Mouse (Mus musculus) monocyte, adult 5-6 weeks (primary cell): ENCODE data around the gene Ndst2. TPM values are rescaled to one million over a fixed set of nuclear protein-coding genes. Genes with fewer than 3 reads are reported as not detected.
A peak's percentile ranks its signal among the peaks of the same experiment; 100 is the strongest.

Experiments
- ATAC-seq: fragments of 153-309, 156-312 bp; replicated peaks from 2 replicates; pipeline ENCODE4 v1.8.0; 2017; ENCODE audit warnings: mild to moderate bottlenecking; ENCODE audit not compliant: low TSS enrichment, insufficient number of reproducible peaks, severe bottlenecking, poor library complexity, low FRiP score
- total RNA-seq: library from RNA; stranded (forward); fragments of 200-1000, 200-491, 200-594 nt; gene quantifications from 3 replicates; pipeline ENCODE4 v1.2.3, GENCODE M21; 2017

The Ndst2 gene
- total RNA-seq, 1 experiment from 2014 or later, result 16.8 TPM

DNA sequence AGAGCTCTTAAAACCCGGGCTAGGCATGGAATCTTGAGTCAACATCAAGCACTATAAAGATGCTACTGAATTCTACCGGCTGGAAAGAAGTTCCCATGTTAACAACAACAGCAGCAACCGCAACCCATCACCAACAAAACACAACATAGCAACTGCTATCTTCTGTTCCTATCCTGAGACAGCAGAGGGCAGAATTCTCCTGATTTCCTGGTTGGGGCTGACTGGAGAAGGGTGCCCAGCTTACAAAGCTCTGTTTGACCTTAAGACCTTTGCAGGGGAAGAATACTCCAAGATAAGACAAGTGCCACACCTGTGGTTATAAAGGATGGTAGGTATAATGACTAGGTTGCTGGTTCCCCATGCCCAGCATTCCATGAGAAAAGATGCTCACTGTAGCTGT is 12.6 kb upstream of the Ndst2 start:
- no peak for ATAC-seq

DNA sequence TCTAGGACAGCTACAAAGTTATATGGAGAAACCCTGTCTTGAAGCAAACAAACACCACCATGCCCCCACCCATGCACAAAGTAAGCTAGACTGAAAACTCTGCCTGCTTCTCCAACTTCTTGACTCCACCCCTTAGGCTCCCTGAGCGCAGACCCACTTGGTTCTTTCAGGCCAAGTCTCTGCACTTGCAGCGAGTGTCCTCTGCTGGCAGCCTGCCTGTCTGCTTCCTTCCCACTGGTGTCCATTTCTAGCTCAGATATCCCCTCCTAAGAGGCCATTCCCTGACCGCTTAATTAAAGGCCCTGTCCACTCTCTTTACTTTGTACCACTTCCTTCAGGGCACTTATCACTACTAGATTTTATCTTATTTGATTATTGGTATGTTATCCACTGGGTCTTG is 9.3 kb upstream of the Ndst2 start:
- no peak for ATAC-seq

DNA sequence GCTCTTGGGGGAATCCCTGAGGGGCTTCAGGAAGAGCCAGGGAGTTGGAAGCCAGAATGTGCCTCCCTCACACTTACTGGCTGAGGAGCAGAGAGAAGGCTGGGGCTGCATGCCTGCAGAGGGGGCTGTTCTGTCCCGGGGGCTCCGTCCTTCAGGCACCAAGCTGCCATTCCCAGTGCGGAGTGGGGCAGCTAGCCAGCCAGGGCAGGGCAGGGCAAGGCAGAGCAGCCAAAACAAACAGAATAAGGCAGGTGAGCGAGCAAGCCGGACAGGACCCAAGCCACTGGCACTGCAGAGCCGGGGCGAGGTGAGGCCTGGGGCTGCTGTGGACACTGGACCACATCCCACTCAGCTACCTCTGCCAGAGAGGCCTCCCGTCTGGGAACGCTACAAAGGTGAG is 6.9 kb upstream of the Ndst2 start:
- ATAC-seq, result no peak

DNA sequence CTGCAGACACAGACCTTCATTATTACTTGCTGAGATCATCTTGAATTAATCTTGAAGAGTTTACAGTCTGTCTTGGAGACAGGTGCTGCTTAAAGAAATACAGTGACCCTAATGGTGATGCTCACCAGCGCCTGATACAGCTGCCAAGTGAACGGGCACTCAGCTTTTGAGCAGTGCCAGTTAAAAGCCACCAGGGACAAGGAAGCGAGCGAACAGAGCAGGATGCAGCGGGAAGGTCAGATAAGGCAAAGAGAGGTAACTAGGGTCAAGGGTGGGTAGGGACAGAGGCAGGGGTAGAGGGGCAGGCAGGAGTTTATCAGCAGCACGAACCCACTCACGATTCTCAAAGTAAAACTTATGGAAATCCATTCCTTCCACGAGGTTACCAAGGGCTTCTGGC is 4.1 kb upstream of the Ndst2 start:
- ATAC-seq, result no peak

DNA sequence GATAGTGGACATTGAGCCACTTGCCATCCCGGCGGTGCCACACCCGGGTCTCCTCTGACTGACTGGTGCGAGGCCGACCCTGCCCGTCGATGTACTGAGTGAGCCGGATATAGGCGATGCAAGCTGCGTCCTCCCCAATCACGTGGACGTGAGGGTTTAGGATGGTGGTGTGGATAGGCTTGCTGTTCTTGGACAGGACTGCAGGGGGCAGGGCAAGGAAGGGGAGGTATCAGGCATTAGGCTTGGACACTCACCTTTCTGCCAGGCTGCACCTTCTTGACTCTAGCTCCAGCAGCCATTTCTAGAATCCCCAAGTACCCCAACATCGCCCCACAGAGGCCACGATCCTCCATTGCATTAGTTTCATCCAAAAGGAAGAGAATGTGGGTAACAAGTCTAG is 2.9 kb upstream of the Ndst2 start:
- peak; percentile 25; the same call in 1 of the 2 replicates for ATAC-seq

DNA sequence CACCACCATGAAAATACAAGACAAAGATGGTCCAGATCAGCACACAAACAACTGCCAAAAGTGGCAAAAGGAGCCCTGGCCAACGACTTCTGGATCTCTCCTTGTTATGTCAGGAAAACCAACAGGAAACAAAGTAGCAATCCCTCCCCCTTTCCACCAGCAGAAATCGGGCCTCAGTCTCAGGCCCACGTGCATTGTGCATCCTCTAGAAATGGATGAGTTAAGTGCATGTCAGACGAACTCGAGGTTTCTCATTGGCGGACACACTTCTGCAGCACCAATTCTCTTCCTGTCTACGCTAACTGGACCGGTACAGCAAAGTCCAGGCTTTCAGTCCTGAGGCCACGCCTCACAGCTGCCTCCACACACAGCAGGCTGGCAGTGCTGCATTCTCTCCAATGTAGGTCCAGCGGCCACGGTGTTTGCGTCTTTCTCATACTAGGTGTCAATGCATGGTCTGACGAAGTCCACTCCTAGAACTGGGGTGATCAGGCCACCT is 1.6 kb upstream of the Ndst2 start:
- no peak for ATAC-seq

DNA sequence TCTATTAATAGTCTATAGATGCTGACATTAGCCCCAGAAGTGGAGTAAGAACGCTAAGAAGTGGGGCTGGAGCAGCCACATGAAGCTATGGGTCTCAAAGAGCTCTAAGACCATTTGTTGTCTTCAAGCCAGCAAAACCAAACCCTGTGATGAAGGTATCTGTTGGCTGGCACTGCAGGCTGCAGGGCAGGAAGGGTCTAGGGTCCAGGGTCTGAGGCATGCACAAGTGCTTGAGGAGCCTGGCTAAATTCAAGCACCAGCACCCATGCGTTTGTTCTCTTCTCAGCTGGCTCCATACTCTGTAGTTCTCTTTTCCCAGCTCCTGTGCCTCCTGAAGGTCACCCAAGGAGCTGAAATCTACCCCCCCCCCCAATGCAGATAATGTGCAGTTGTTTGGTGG is 690 bp upstream of the Ndst2 start:
- ATAC-seq, result no peak

DNA sequence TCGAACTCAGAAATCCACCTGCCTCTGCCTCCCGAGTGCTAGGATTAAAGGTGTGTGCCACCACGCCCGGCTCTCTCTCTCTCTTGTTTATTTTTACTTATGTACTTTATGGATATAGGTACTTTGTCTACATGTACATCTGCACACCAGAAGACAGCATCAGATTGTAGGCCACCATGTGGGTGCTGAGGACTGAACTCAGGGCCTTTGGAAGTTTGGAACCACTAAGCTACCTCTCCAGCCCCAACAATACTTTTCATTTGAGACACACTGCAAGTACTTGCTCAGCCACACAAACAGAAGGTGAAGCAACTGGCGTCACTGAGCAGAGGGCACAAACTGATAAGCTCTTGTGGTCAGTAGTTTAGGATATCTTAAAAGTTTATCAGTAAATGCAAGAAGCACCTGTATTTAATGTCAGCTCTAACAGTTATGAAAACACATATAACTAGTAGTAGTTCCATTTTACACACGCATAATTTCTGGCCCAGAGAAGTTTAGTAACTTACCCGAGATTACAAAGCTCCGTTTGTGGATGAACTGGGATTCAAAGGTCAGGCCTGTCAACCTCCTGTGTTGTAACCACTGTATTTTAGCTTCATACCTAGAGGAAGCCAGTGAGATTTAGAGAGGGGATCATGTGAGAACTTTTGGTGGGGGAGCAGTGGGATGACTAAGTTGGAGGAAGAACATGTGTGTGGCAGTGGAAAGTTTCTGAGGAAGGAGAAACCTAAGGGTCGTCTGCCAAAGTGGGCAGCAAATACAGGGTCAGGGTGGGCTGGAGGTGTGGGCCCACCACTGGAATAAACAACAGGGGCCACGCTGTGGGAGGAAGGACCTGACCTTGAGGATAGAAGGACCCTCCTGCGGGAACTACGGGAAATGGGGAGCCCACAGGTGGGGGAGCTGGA is 1.1 kb downstream of the Ndst2 start:
- no peak for ATAC-seq

DNA sequence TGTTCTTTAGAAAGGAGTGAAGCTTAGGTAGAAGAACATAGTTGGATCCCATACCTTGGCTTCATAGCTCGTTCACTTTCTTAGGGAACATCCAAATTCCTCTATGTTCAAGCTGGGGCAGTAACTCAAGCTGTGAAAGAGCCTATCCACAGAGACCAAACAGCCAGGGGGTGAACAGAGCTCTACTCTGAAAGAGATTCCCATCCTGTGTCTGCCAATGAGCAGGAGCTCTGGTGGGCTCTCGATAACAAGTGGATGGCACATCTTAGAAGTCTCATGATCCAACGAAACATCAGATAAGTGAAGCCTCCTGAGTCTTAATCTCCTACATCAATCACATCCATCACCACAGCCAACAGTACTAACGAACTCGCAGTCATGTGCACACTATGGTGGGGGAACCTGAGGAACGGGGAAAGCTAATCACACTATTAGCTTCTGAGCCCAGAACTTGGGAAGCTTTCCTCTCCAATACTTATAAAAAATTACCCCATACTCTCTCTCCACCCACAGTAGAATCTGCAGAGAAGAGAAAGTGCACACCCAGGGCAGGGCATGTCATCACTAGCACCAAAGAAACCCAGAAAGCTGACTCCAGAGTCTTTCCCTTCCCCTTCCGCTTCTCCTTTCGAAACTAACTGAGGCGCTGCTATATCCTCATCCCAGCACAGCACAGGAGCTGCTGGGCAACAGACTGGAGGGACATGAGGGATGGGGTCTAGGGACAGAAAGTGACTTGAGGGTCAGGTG is 3.3 kb downstream of the Ndst2 start:
- no peak; the same call in 1 of the 2 replicates for ATAC-seq

DNA sequence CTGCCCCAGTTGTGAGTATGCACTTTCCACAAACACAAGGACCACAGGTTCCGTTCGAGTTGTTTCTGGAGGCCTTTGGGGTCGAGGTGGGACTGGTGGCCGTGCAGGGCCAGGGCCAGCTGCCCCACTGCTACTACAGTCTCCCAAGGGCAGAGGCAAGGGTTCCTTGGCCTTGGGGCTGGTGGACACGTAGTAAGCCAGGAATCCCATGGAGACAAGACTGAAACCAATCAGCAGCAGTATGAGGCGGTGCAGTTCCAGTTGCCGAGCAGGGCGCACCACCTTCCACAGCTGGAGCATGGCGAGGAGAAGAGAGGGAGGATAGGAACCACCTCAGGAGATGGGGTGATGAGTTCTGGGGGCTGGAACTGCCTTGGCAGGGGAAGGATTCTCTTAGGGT is 4.5 kb downstream of the Ndst2 start:
- no peak for ATAC-seq

DNA sequence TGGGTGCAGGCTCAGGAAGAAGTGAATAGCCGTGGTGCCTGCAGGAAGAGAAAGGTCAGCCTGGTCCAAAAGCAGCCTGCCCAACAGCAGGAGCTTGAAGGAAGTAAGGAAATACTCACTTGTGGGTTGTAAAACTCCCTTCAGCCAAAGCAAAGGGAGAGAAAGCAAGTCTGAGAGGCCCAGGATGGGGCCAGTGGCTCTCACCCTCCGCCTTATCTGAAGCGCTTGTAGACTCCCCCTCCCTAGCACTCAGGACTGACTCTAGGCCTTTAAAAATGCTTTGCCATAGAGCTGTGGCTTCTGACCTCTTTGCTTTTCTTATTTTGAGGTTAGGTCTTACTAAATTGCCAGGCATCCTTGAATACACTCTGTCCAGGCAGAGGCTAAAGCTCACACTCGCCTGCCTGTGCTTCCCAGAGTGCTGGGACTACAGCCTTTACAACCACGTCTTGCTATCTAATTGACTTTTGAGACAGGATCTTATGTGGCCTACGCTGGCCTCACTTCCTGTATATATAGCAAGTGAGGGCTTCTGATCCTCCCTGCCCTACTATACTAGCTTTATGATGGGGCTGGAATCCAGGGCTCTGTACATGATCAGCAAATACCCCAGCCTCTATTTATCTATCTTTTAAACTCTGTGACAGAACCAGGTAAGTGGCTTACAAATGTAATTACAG is 8.6 kb downstream of the Ndst2 start:
- ATAC-seq, result no peak

DNA sequence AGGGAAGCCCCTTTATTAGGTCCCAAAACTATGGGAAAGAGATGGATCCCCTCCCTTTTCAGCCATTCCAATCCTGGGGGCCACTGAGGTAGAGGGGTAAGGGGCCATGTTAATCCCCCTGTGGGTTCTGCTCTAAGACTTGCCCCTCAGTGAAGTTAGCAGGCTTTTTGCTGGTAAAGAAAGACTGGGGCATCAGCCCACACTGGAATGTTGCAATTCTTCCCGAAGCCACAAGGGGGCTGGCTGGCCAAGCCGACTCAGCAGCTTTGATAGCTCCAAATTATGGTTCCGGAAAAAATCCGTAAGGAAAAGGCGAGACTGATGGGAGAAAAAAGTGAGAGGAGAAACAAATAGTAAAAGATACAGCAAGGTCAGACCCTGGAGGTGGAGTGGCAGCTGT is 10.3 kb downstream of the Ndst2 start:
- no peak for ATAC-seq

DNA sequence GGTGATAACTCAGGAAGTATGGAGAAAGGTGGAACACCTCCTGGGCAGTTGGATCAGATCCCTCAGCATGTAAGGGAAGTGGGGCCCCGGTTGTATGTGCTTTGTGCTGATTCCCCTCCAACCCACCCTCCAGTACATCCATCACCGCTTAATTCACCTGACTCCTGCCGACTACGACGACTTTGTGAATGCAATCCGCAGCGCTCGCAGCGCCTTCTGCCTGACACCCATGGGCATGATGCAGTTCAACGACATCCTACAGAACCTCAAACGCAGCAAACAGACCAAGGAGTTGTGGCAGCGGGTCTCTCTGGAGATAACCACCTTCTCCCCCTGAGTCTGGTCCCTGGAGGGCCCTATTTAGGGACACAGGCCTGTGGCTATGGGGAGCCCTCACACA is 11.4 kb downstream of the Ndst2 start:
- no peak for ATAC-seq

DNA sequence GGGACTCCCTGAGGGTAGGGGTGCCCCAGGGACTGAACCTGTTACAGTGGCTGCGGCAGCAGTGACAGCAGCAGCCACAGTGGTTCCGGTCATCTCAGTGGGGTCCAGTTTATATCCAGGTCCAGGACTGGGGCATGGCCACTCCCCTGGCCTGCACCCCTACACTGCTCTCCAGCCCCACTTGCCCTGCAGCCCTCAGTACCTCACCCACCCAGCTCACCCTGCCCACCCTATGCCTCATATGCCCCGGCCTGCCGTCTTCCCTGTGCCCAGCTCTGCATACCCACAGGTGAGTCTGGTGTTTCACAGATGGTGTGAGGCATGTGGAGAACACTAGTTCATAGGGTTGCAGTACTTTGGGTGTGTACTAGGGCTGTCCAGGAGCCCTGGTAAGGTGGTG is 13.0 kb downstream of the Ndst2 start:
- no peak for ATAC-seq

DNA sequence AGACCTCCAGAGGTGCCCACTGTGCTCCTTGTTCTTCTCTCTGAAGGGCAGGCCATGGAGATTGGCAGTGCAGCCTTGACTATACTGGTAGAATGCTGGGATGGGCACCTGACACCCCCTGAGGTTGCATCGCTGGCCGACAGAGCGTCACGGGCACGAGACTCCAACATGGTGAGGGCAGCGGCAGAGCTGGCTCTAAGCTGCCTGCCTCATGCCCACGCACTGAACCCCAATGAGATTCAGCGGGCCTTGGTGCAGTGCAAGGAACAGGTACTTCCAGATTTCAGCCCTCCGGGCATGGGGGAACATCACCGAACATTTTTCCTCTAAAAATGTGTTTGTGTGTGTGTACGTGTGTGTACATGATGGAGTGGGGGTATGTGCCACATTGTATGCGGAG is 14.6 kb downstream of the Ndst2 start:
- no peak for ATAC-seq

DNA sequence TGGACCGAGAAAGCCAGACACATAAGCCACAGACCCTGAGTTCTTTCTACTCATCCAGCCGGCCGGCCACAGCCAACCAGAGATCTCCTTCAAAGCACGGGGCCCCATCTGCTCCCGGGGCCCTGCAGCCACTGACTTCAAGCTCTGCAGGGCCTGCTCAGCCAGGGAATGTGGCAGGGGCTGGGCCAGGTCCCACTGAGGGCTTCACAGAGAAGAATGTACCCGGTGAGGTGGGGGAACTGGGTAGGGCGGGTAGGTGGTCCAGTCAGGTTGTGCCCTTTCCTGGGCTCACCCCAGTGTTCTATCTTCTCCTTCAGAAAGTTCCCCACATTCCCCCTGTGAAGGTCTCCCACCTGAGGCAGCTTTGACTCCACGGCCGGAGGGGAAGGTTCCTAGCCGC is 15.9 kb downstream of the Ndst2 start:
- ATAC-seq, result no peak

DNA sequence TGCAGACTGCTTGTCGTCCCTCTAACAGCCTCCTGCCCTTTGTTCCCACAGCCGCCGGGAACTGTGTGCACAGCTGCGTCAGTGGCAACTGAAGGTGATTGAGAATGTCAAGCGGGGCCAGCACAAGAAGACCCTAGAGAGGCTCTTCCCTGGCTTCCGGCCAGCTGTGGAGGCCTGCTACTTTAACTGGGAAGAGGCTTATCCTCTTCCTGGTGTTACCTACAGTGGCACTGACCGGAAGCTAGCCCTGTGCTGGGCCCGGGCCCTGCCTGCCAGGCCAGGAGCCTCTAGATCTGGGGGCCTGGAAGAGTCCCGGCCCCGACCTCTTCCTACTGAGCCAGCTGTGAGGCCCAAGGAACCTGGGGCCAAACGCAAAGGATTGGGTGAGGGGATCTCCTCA is 20.5 kb downstream of the Ndst2 start:
- ATAC-seq, result no peak

DNA sequence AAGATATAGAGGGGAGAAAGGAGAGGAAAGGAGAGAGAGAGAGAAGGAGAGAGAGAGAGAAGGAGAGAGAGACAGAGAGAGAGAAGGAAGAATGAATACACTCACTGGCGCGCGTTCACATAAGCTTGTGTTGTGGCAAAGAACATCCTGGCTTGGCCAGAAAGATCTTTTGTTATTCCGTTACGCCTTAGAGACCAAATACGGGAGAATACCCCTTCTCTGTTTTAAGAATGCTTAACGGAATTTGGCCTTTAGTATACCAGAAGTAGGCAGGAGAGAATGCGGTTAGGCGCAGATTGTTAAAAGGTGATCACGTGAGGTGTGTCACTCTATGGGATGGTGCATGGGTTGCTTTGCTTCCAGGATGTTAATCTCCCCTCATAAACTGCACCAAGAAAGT is 26.1 kb downstream of the Ndst2 start:
- no peak for ATAC-seq
